Mouse (Mus musculus): Measurements from ENCODE around the gene Rab24.

Gene Rab24

DNA sequence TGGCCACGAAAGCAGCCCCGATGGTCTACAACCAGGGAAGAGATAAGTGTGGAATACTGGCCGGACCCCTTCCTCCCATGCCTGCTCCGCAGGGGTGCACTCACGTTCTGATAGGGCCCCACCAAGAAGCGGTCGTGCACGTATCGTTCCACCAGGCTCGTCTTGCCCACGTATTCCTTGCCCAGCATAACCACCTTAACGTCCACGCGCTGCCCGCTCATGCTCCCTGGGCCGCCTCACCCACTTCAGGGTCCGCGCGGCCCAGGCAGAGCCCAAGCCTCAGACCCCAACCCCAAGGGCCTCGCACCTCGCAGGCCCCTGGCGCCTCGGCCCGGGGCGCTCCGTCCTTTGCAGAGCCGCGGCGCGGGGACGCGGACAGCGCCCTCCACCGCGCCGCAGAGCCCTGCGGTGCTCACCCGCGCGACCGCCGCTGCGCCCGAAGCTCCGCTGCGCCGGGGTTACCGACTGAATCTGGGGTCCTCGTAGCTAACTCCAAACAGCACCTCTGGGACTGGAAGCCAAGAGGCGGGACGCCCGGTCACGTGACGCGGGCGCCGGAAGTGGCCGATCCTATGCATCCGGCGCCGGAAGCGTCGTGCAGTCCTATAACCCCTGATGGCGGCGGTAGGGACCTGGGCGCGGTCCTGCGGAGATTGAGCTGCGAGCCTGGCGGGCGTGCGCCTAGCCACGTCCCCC lies at the start of gene Rab24:
Rab24 (minus strand) TSS at position 513 of the 696 bp plus-strand sequence.
- peak; percentile 83 for DNase-seq

DNA sequence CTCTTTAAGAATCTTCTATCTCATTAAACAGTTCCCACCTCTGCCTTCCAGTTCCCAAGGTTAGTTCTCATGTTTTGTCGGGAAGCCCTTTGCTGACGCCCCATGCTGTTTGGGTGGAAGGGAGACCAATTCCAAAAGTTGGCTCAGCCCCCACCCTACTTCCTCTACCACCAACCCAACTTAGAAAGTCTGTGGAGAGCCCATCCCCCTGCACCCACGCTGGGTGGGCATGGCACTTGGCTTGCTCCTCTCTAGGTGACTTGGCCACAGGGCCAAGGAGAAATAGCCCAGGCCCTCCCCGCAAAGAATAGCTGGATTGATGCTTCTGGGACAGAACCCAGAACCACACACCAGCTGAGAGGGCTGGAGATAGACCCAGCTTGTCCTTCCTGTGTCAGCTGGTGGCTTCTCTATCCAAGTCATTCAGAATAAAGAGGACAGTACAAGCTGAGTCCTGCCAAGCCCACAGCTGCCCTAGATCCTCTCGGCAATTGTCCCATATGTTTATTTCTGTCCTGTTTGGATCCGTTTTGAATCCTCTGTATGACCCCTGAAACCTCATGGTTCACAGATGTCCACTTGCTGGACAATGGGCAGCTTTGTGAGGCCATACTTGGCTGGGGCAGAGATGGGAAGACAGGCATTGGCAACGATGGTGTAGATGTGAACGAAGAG lies 49.4 kb upstream of the Rab24 start:
- no peak for DNase-seq

DNA sequence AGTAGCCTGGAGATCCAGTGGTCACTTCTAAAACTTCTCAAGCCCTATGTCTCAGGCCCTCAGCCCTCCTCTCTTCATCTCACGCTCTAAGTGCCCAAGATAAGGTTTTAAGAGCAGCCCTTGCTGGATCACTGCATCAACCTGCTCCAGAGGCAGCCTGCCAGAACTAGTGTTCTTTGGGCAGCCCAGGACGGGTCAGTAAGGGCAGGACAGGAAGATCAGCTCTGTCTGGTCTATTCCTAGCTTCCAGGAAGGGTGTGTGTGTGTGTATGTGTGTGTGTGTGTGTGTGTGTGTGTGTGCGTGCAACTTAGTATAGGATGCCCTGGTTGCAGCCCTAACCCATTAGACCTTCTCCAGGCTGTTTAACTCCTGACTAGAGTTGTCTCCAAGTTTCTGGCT lies 48.5 kb upstream of the Rab24 start:
- DNase-seq: no peak

DNA sequence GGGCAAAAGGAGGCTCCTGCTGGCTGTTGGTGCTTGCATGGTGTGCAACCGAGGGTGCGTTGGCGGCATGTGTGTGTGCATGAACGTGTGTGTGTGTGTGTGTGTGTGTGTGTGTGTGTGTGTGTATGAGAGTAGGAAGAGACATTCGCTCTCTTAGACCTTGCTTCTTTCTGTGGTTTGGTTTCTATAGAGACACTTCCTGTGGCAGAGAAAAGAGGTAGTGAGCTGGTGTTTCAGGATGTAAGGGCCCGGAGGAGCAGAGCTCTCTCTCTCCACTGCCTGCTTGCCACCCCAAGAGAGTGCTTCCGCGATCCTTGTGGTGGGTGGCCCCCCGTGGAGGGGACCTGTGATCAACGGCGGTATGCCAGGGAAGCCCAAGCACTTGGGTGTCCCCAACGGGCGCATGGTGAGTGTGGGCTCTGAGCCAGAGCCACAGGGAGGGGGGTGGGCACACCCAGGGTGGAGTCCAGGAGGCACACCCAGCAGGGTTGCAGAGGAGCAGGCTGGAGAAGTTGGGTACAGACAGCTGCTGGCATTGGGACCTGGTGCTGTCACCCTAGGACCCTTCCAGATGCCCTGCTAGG lies 47.9 kb upstream of the Rab24 start, which contains the start of gene Rgs14:
Rgs14 (plus strand) TSS at position 202 of the 584 bp plus-strand sequence.
- peak; percentile 81 to 88 for DNase-seq

DNA sequence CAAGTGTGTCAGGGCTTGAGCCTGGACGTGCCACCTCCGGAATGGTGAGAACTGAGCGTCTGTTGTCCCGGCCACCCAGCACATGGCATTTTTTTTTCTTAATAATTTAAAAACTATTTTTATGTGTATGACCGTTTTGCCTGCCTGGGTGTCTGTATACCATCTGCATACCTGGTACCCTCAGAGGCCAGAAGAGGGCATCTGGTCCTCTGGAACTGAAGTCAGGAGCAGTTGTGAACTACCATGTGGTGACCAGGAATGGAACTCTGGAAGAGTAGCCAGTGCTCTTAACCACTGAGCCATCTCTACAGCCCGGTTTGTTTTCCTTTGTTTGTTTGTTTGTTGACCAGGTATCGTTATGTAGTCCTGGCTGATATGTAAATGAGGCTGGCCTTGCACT lies 46.7 kb upstream of the Rab24 start:
- DNase-seq: peak in 1 of 2 experiments; percentile 42

DNA sequence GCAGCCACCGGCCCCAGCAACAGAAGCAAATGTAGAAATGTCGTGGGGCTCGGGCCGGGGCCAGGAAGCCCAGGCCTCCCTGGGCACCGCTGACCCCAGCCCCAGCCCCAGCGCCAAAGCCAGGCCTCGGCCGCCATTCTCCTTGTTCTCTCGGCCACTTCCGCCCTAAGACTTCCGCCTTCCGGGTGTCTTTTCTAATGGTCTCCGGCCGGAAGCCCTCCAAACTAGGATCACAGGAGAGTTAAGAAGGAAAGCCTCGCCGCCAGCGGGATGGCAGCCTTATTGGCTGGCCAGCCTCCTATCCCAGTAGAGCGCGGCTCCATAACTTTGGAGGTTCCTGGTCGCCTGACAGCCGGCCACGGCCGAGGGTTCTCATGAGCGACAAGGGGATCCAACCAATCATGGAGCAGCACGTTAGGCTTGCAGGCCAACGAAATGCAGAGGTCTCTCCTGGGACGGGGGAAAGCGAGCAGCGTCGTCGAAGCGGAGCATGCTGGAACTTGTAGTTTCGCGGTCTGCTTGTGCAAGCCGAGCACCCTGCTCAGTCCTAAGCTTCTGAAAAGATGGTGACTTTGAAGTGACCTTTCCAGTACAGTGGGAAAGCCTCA lies 40.8 kb upstream of the Rab24 start, which contains the start of gene Lman2:
Lman2 (minus strand) TSS at position 331 of the 608 bp plus-strand sequence.
- DNase-seq: peak; percentile 89 to 92

DNA sequence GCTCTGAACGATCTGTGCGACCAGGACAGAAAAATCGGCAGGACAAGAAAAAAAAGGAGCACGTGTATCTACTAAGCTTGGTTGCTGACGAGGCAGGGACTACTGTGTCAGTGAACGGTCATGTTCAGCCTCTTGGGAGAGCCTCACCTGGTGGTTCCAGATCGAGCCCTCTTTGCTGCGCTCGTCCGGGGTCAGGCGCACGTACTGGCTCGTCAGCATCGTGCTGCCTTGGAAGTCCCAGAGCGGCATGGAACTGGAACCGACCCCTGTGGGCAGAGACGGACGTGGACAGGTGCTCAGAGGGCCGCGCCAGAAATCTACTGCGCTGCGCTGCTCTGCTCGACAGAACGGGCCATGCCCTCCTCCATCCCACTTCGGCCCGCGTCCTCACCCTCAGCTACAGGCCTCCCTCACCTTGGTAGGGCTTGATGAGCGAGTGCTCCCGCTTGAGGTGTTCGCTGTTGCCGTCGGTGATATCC lies 40.3 kb upstream of the Rab24 start:
- peak in 1 of 2 experiments; percentile 35 for DNase-seq

DNA sequence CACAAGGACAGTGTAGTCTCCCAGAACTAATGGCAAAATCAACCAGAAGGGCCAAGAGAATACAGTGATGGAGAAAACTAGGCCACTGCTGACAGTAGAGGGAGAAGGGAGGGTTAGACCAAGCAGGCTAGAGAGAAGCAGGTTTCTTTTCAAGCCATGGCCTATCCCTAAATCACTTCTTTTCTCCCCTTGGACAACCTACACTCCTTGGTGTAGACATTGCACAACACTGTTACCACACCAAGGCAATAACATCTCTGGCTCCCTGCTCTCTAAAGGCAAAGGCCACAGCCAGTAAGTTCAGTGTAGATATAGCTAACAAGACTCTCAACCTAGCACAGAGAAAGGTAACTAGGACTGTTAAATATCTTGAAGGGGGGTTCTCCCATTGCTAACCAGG lies 39.4 kb upstream of the Rab24 start:
- no peak for DNase-seq

DNA sequence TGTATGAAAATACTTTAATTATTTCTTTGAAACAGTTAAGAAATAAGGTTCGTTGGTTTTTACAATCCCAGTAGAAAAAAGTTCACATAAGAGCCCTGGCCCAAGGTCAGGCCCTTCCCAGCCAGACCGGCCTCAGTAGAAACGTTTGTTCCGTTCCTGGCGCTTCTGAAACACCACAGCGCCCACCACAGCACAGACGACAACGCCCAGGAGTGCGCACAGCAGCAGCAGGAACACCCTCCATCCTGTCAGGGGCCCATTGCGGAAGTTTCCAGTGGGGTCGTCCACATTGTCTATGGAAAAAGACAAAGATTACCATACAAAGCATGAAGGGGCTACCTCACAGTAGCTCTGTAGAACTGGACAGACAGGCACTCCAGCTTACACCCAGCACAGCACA lies 25.0 kb upstream of the Rab24 start:
- DNase-seq: no peak

DNA sequence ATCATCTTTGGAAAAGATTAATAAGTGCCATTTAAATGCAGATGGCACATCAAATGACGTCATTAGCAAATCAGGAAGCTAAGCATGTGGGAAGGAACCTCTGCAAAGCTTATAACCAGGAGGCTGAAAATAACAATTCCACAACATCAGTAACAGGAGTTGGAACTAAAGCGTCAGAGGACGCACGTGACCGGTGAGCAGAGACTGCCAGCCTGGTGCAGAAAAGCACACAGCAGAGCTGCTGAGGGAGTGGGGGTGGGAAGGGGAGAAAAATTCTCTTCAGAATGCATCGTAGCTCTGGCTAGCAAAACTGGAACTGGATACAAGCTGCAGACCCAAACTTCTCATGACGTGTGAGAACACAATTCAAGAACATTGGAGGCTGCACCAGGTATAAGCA lies 22.5 kb upstream of the Rab24 start:
- no peak for DNase-seq

DNA sequence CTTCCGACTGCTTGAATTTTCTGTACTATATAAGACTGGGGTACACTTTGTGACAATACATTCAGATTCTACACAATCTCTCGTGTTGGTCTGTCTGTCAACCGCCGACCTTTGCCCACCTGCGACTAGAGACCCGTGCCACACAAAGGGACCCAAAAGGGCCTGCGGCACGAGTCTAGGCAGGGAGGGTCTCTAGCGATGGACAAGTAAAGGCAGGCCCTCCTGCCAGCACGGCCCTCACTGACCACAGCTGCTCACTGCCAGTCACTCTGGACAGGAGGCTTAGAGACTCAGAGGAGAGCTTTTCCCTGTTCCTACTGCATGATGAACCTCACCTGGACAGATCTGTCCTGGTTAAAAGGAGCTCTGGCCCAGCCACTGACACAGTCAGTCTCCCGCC lies 20.7 kb upstream of the Rab24 start:
- no peak for DNase-seq

DNA sequence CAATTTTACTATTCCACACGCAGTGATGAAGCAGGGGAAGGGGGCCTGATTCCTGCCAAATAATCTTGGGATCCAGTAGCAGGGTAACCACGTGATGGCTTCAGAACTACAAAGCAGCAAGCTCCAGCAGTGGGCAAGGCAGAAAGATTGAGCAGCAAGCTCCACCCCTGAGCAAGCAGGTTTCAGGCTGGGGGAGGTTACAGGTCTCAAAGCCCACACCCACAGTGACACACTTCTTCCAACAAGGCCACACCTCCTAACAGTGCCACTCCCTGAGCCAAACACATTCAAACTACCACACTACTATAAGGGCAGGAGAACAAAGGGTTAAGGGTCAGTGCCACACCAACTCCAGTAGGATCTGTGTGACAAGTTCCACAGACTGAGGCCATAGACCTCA lies 17.5 kb upstream of the Rab24 start:
- no peak for DNase-seq

DNA sequence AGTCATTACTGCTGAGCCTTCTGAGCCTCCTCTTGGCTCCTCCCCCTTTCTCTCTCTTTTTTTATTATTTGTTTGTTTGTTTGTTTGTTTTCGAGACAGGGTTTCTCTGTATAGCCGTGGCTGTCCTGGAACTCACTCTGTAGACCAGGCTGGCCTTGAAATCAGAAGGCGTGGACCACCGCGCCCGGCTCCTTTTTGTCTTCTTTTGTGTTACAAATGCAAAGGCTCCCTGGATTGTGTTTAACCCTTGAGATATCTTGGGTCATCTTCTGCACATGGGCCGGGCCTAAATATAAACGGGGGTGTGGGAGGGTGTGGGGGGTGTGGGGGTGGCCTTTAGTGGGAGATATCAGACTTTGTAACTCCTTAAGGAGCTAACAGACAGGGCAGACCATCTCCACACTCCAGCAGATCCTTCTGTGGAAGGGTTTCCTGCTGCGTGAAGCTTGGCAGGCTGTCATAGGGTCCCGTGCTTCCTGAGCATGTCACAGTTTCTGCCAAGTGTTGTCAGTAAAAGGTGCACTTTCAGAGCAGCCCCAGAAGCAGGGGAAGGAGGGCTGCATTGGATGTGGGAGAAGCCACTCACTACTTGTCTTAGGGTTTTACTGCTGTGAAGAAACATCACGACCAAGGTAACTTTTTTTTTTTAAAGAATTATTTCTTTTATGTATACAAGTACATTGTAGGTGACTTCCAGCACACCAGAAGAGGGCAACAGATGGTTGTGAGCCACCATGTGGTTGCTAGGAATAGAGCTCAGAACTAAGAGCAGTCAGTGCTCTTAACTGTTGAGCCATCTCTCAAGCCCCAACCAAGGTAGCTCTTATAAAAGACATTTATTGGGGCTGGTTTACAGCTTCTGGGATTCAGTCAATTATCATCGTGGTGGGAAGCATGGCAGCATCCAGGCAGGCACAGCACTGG lies 16.6 kb upstream of the Rab24 start:
- no peak for DNase-seq

DNA sequence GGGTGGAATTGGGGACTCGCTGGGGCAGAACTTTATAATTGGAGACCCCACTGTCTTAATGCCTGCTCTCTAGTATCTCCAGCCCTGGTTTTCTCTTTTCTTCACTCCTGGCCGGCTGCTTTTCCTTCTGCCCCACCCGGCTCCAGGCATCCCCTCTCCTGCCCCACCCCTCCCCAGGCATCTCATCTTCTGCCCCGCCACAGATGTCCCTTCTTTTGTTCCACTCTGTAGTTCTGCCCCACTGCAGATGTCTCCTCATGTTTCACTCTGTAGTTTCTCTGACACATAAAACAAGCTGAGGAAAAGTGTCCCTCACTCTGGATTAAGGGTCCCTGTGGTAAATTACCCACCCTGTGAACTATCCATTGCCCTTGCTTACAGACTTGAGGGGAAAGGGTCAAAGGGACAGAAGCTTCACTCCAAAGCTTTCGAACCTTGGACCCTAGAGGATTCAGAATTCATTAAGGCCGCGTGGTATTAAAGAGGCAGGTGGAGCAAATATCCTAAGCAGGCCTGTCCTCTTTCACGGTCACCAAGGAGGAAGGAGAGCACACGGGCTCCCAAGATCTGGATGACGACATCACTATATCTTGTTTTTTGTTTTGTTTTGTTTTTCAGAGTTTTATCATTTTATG lies 15.7 kb upstream of the Rab24 start:
- no peak for DNase-seq

DNA sequence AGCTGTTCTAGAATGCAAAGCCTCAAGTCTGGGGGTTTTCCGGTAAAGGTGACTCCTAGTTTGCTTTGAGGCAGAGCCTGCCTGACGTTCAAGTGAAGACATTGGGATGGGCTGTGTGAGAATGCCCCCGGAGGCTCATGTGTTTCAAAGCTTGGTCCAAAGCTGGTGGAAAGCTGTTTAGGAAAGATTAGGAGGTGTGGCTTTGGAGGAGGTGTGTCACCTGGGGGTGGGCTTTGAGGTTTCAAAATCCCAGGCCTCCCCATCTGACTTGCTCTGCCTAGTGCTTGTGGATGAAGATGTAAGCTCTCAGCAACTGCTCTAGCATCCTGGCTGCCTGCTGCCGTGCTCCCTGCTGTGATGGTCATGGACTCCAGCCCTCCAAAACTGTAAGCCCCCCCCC lies 14.0 kb upstream of the Rab24 start:
- no peak for DNase-seq

DNA sequence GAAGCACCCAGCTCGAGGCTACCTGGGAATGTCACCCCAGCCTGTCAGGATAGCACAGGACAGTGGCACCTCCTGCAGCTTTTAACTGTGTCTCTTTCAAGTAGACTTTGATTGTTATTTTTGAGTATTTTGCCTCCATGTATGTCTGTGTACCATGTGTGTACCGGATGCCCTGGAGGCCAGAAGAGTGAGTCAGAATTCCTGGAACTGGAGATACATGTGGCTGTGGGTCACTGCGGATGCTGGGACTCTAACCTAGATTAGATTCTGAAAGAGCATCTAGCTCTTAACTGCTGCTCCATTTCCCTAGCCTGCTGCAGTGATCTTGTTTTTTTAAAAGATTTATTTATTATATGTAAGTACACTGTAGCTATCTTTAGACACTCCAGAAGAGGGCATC lies 10.6 kb upstream of the Rab24 start:
- DNase-seq: no peak

DNA sequence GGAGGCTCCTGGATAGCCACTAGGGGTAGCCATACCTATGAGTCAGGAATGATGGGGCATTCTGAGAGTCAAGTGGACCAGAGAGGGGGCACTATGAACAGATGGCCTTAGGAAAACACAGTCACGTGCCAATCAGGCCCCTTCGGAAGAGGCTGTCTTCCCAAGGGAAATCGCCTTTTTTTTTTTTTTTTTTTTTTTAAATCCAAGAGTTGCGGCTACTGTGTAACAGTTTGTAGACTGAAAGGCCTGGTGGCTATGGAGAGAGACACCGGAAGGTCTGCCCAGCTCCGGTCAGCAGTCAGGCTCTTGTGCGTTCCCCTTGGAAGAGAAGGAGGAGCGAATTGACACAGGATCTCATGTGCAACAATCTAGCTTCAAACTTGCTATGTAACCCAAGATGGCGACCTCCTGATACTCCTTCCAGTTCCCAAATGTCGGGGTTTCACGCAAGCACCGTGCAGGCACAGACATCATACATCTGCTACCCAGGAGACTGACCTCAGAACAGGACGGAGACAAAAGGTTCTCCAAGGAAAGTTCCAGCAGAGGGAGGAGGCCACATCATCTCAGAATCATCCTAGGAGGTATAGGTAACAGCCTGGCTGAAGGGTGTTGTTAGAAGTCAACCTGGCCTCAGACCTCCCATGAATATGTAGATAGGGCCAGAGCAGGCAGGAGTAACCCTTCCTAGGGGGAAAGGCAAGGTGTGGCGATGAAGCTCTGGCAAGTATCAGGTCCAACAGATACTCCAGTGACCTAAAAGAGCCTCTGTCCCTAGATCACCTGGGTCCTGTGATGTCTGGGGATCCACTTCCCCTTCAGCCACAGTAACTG lies 9.0 kb upstream of the Rab24 start:
- DNase-seq: no peak

DNA sequence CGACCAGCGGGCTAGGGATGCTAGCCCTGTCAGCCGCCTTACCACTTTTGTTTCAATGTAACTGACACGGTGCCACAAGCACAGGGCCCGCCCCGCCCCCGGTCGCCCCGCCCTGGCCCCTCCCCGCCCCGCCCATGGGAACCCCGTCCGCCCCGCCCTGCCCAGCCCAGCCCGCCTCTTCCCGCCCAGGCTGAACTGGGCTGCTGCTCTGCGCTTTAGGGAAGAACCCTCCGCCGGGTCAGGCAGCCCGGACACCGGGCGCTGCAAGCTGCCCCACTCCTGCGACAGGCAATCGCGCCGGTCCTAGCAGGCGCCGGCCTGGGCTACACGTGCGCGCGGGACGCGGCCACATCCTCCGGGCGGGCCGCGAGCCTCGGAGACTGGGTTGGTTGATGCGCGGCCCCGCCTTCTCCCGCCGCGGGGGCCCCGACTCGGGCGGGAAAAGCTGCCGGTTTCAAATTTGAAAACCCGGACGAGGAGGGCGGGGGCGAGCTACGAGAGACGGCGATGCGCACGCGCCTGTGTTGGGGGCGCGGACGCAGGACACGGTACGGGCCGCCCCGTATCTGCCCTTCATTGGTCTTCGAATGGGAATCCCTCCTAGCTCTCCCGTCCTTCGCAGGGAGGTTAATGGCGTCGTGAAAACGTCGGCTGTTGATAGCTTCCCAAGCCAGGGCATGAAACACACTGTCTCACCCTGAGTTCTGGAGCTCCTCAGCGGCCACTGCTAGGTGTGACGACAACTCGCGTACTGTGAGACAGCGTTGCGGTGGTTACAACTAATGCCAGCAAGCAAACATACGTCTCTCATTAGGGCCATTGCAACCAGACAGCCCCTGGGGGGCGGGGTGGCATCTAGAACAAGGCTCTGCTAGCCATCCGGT lies 8.2 kb upstream of the Rab24 start, which contains the start of gene Mxd3:
Mxd3 (minus strand) TSS at position 141 of the 884 bp plus-strand sequence.
- DNase-seq: peak; percentile 74 to 82

DNA sequence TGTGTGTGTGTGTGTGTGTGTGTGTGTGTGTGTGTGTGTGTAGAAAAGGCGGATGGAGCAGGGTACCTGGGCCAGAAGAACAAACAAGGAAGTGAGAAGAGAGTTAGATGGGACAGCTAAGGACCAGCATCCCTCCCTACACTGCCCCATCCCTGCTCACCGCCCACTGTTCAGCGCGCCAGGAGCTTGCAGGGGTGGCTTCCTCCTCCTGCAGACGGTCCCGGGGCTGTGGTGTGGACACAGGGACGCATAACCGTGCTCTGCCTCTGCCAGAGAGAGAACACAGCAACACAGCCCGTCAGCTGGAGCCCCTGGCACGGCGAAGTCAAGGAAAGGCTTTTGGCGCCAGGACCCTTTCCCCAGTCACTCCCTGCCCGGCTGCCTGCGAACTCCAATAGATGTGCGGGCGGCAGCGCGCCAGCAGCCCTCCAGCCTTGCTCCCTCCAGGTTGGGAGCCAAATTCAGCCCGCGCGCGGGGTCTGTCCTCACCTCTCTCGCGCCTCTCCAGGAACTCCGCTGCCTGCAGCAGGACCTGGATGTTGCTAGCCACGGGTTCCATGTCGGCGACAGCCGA lies 7.5 kb upstream of the Rab24 start:
- peak in 1 of 2 experiments; percentile 50 for DNase-seq

Data from thymus, adult 18-20 months (tissue).